Mouse (Mus musculus) heart, embryonic 11.5 days (tissue): Measurements from ENCODE around the gene Mrps7. TPM values are rescaled to one million over a fixed set of nuclear protein-coding genes. Genes with fewer than 3 reads are reported as not detected.

Experiments
- ATAC-seq: fragments of 200-750 bp; cut with Nextera tagmentation; replicated peaks from 2 replicates; pipeline ENCODE4 v1.8.0; 2017; ENCODE audit warnings: moderate library complexity; ENCODE audit not compliant: insufficient number of reproducible peaks, low FRiP score, low TSS enrichment
- H3K27ac ChIP-seq: fragments of 300-500 bp; sonication (generic); 2 replicates; pipeline ENCODE4 v1.5.1; 2014; ENCODE audit warnings: mild to moderate bottlenecking, low read depth, low read length
- H3K27me3 ChIP-seq: fragments of 300-500 bp; sonication (generic); 2 replicates; pipeline ENCODE4 v1.6.1; 2014; ENCODE audit warnings: mild to moderate bottlenecking, low read length, mixed read lengths; ENCODE audit not compliant: control insufficient read depth, insufficient read depth
- H3K36me3 ChIP-seq: fragments of 300-500 bp; sonication (generic); 2 replicates; pipeline ENCODE4 v1.6.1; 2014; ENCODE audit warnings: mild to moderate bottlenecking, low read length, moderate library complexity, mixed read lengths; ENCODE audit not compliant: control insufficient read depth, insufficient read depth
- H3K4me1 ChIP-seq: fragments of 300-500 bp; sonication (generic); 2 replicates; pipeline ENCODE4 v1.6.1; 2014; ENCODE audit warnings: low read length; ENCODE audit not compliant: control insufficient read depth, insufficient read depth
- H3K4me2 ChIP-seq: fragments of 300-500 bp; sonication (generic); 2 replicates; pipeline ENCODE4 v1.6.1; 2014; ENCODE audit warnings: mild to moderate bottlenecking, moderate library complexity
- H3K4me3 ChIP-seq: fragments of 300-500 bp; sonication (generic); 2 replicates; pipeline ENCODE4 v1.5.1; 2014; ENCODE audit warnings: low read depth, low read length
- H3K9ac ChIP-seq: fragments of 300-500 bp; sonication (generic); 2 replicates; pipeline ENCODE4 v1.6.1; 2014; ENCODE audit warnings: mild to moderate bottlenecking, low read depth, low read length, moderate library complexity
- H3K9me3 ChIP-seq: fragments of 300-500 bp; sonication (generic); replicated peaks from 2 replicates; pipeline ENCODE4 v1.6.1; 2016; ENCODE audit warnings: low read length; ENCODE audit not compliant: control insufficient read depth
- WGBS: fragments of 180-500 bp; shearing (Covaris S2); extraction: QIAGEN DNeasy Blood & Tissue Kit; methylation state at CpG from one replicate; pipeline ENCODE4 v1.1.7; 2014; ENCODE audit not compliant: insufficient replicate concordance; 5-methylcytosine and 5-hydroxymethylcytosine counted together
- polyA plus RNA-seq: library from polyadenylated mRNA; unstranded; fragments of >200 nt; fragmentation: Nextera tagmentation; extraction: Ambion mirVana; gene quantifications from 2 replicates; pipeline ENCODE4 v1.2.1, GENCODE M21; 2014

Gene Mrps7
- polyA plus RNA-seq, 1 experiment from 2014 or later = 104 TPM

- ATAC-seq = no peak
Measured at GRCm38 (mm10) chr11:115603128-115603475, 623 bp upstream of the Mrps7 start.

GRCm38 (mm10) chr11:115604304-115604696, 575 bp downstream of the Mrps7 start:
- peak overlapping the region; percentile 91 for H3K4me3 ChIP-seq
- H3K4me1 ChIP-seq = peaks cover 32% of the 10 kb centered on the region
- WGBS = under 1% methylated on average over 26 of the region's 26 CpGs
- peak overlapping the region; percentile 89 for H3K9ac ChIP-seq
- no peaks in the 10 kb centered on the region for H3K9me3 ChIP-seq
- peaks cover 33% of the 10 kb centered on the region for H3K36me3 ChIP-seq
- peak overlapping the region; percentile 84 for H3K4me2 ChIP-seq
- H3K27ac ChIP-seq = peak overlapping the region; percentile 88
- no peak for ATAC-seq
- H3K27me3 ChIP-seq = no peaks in the 10 kb centered on the region

More at GRCm38 (mm10) chr11:115603128-115603475, 623 bp upstream of the Mrps7 start:
- Histone ChIP-seq H3K4me2 (peak overlapping the region; percentile 84), H3K9me3 (no peaks in the 10 kb centered on the region), H3K27me3 (no peaks in the 10 kb centered on the region), H3K27ac (peak overlapping the region; percentile 88), H3K4me3 (peak overlapping the region; percentile 91), H3K4me1 (peaks cover 32% of the 10 kb centered on the region), H3K36me3 (peaks cover 24% of the 10 kb centered on the region), H3K9ac (peak overlapping the region; percentile 89)
- 5% methylated on average over 15 of the region's 15 CpGs for WGBS

- no peak overlapping the region for H3K4me2 ChIP-seq
- no peak overlapping the region for H3K27ac ChIP-seq
- peaks cover 31% of the 10 kb centered on the region for H3K36me3 ChIP-seq
- 91% methylated on average over 18 of the region's 18 CpGs for WGBS
- H3K27me3 ChIP-seq = no peaks in the 10 kb centered on the region
- no peaks in the 10 kb centered on the region for H3K9me3 ChIP-seq
- no peak overlapping the region for H3K4me3 ChIP-seq
- ATAC-seq = no peak
- H3K4me1 ChIP-seq = peaks cover 24% of the 10 kb centered on the region
- H3K9ac ChIP-seq = no peak overlapping the region
Measured at GRCm38 (mm10) chr11:115606733-115607132, 3.0 kb downstream of the Mrps7 start.

DNA sequence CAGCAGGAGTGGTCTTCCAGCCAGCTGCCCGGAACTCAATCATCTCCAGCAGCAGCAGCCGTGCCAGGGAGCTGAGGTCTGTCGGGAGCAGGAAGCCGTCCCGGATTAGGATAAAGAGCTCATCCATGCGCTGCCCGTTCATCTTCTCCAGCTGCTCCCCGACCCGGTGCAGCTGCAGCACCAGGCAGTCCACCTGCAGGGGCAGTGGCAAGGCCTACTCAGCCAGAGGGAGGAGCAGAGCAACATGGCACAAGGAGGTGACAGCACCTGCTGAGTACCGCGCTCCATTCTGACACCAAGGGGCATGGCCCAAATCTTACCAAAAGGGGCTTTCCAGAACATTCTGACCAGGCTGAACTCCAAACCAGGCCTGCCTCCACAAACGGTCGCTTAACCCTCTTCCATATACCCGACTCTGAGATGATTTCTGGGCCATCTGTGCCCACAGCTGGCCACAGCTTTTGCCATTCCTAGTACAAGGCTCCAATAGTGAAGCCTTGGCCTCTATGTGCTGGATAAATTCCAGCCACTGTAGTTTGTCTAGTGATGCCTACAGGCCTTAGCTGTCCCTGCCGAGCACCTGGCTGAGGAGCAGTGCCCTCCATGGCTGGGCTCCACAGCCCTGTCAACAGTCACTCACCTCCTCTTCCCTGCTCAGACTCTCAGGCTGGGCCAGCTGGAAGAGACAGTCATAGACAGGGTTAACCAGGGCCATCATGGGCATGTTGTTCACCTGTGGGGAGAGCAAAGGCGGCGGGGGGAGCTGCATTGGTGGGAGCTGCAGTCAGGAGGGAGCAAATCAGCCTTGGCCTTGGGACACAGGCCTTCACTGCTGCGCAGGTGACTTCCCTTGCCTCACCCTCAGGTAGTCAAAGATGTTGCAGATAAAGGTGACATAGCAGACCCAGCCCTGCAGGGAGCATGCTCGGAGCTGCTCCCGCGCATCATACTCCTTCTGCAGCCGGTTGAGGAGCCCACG, 5.0 kb downstream of the Mrps7 start:
- Histone ChIP-seq H3K4me2 (no peak overlapping the region), H3K4me1 (peaks cover 19% of the 10 kb centered on the region), H3K36me3 (peaks cover 31% of the 10 kb centered on the region), H3K9me3 (no peaks in the 10 kb centered on the region), H3K4me3 (no peak overlapping the region), H3K27ac (no peak overlapping the region), H3K9ac (no peak overlapping the region), H3K27me3 (no peaks in the 10 kb centered on the region)
- 77% methylated on average over 23 of the region's 23 CpGs for WGBS
- ATAC-seq = no peak

GRCm38 (mm10) chr11:115609576-115609975, 5.9 kb downstream of the Mrps7 start:
- Histone ChIP-seq H3K36me3 (peaks cover 31% of the 10 kb centered on the region), H3K27ac (no peak overlapping the region), H3K9ac (no peak overlapping the region), H3K4me3 (no peak overlapping the region), H3K27me3 (no peaks in the 10 kb centered on the region), H3K4me2 (no peak overlapping the region), H3K9me3 (no peaks in the 10 kb centered on the region), H3K4me1 (peaks cover 23% of the 10 kb centered on the region)
- 58% methylated on average over 3 of the region's 3 CpGs for WGBS
- no peak for ATAC-seq

DNA sequence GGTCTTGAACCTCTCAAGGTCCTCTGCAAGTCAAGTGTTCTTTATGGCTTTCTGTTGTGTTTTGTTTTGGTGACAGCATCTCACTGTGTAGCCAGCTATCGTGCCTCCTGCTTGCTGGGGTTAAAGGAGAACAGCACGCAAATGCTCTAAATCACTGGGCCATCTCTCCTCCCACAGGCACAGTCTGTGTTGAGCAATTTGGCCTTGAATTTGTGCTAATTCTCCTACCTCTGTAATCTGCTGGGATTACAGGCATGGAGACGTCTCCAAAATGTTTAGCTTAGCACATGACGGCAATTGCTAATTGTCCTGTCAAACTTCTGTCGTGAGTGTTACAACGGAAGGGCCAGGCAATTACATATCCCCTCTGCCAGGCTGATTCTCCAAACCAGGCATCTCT, 7.4 kb downstream of the Mrps7 start:
- Histone ChIP-seq H3K9ac (0 out of 2 replicates have a peak overlapping the region, but pooled peaks have one; percentile 81), H3K36me3 (peaks cover 30% of the 10 kb centered on the region), H3K4me1 (peaks cover 18% of the 10 kb centered on the region), H3K4me2 (no peak overlapping the region), H3K9me3 (no peaks in the 10 kb centered on the region), H3K4me3 (no peak overlapping the region), H3K27me3 (no peaks in the 10 kb centered on the region), H3K27ac (no peak overlapping the region)
- WGBS = 73% methylated on average over 6 of the region's 6 CpGs
- ATAC-seq = no peak

DNA sequence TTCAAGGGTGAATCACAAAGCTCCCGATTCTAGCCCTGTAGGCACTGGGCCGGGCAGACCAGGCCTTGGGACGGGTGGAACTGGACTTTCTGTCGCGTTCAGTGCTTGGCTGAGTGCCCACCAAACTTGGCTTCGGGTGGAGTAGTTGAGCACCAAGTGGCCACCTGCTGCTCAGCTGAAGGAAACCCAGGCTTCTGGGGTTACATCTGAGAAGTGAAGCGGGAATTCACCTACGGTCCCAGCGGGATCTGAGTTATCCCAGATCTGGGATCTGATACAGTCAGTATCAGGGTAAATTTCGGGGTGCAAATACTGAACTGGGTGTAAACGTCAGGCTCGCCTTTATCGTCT, 8.3 kb downstream of the Mrps7 start:
- ATAC-seq = no peak
- peak overlapping the region; percentile 81 for H3K9ac ChIP-seq
- WGBS = under 1% methylated on average over 13 of the region's 13 CpGs
- H3K4me2 ChIP-seq = peak overlapping the region; percentile 99
- H3K9me3 ChIP-seq = no peaks in the 10 kb centered on the region
- H3K27me3 ChIP-seq = no peaks in the 10 kb centered on the region
- H3K27ac ChIP-seq = peak overlapping the region; percentile 88
- peaks cover 21% of the 10 kb centered on the region for H3K36me3 ChIP-seq
- peak overlapping the region; percentile 68 for H3K4me3 ChIP-seq
- peaks cover 18% of the 10 kb centered on the region for H3K4me1 ChIP-seq

- peaks cover 18% of the 10 kb centered on the region for H3K4me1 ChIP-seq
- H3K36me3 ChIP-seq = peaks cover 17% of the 10 kb centered on the region
- peak; percentile 74 for ATAC-seq
- peak within 1 kb of the TSS; percentile 99 for H3K4me2 ChIP-seq
- peak within 1 kb of the TSS; percentile 68 for H3K4me3 ChIP-seq
- H3K9ac ChIP-seq = peak within 1 kb of the TSS; percentile 81
- H3K27me3 ChIP-seq = no peaks in the 10 kb centered on the region
- under 1% methylated on average over 58 of the region's 80 CpGs for WGBS
- peak within 1 kb of the TSS; percentile 88 for H3K27ac ChIP-seq
- H3K9me3 ChIP-seq = no peaks in the 10 kb centered on the region
Measured at GRCm38 (mm10) chr11:115612410-115613137, 8.8 kb downstream of the Mrps7 start, which contains the start of gene Mif4gd. Gene Mif4gd, minus strand, starts transcription at chr11:115612969.
